Mouse (Mus musculus) stomach, adult 2 months (tissue): ENCODE data around the gene Nynrin. TPM values are rescaled to one million over a fixed set of nuclear protein-coding genes. Genes with fewer than 3 reads are reported as not detected.

Experiments used
- polyA plus RNA-seq: library from polyadenylated mRNA; depleted of rRNA; stranded (reverse); fragments of >200 nt; gene quantifications from 2 replicates; pipeline ENCODE4 v1.2.3, GENCODE M21; 2012; rRNA removed

Nynrin gene
- 1.7 and 2.3 TPM in 2 replicates for polyA plus RNA-seq

GRCm38 (mm10) chr14:55853621-55854285, at the start of gene Nynrin:
Nynrin (plus strand) TSS chr14:55854010.

GRCm38 (mm10) chr14:55822991-55823762, 30.6 kb upstream of the Nynrin start, which contains the start of gene Nfatc4:
Nfatc4 (plus strand) TSS chr14:55823144.

GRCm38 (mm10) chr14:55884166-55884565, 30.4 kb downstream of the Nynrin start, which contains the start of gene Cbln3:
Cbln3 (minus strand) TSS chr14:55884392.

GRCm38 (mm10) chr14:55884713-55885113, 30.9 kb downstream of the Nynrin start, which contains the start of gene Khnyn:
Khnyn (plus strand) TSS chr14:55884947.

GRCm38 (mm10) chr14:55899701-55900413, 46.0 kb downstream of the Nynrin start, which contains the start of gene Sdr39u1:
Sdr39u1 (minus strand) TSS chr14:55900293.

Other genes starting within 250 kb of the Nynrin start
- 4.1 and 5.4 TPM in 2 replicates for gene Rec8, start 236.0 kb upstream of the Nynrin start, polyA plus RNA-seq
- gene Ipo4, start 218.1 kb upstream of the Nynrin start, polyA plus RNA-seq: 31.9 and 34.9 TPM in 2 replicates
- gene Gm49378, start 216.1 kb upstream of the Nynrin start, polyA plus RNA-seq: 8.5 and 8.6 TPM in 2 replicates
- 55.0 and 58.0 TPM in 2 replicates for gene Tm9sf1, start 210.2 kb upstream of the Nynrin start, polyA plus RNA-seq
- gene Tssk4, start 203.8 kb upstream of the Nynrin start, polyA plus RNA-seq: 0.38 and 0.49 TPM in 2 replicates
- 6.8 and 7.4 TPM in 2 replicates for gene Mdp1, start 193.5 kb upstream of the Nynrin start, polyA plus RNA-seq
- gene Gmpr2, start 182.1 kb upstream of the Nynrin start, polyA plus RNA-seq: 3.7 and 4.7 TPM in 2 replicates
- 167 and 187 TPM in 2 replicates for gene Nedd8, start 181.9 kb upstream of the Nynrin start, polyA plus RNA-seq
- 3.1 and 4.4 TPM in 2 replicates for gene Tinf2, start 172.2 kb upstream of the Nynrin start, polyA plus RNA-seq
- gene Tgm1, start 140.1 kb upstream of the Nynrin start, polyA plus RNA-seq: 29.4 and 45.8 TPM in 2 replicates
- gene Rabggta, start 131.7 kb upstream of the Nynrin start, polyA plus RNA-seq: 24.3 and 27.3 TPM in 2 replicates
- 50.3 and 51.5 TPM in 2 replicates for gene Dhrs1, start 108.3 kb upstream of the Nynrin start, polyA plus RNA-seq
- 5.8 and 6.9 TPM in 2 replicates for gene Nop9, start 108.3 kb upstream of the Nynrin start, polyA plus RNA-seq
- 16.4 and 17.4 TPM in 2 replicates for gene Cideb, start 95.6 kb upstream of the Nynrin start, polyA plus RNA-seq
- gene Ltb4r2, start 92.6 kb upstream of the Nynrin start, polyA plus RNA-seq: 5.8 and 10.2 TPM in 2 replicates
- gene Ltb4r1, start 88.0 kb upstream of the Nynrin start, polyA plus RNA-seq: 5.6 and 10.4 TPM in 2 replicates
- gene Adcy4, start 69.9 kb upstream of the Nynrin start, polyA plus RNA-seq: 8.0 and 9.3 TPM in 2 replicates
- gene Ripk3, start 65.1 kb upstream of the Nynrin start, polyA plus RNA-seq: 16.6 and 17.9 TPM in 2 replicates
- 13.1 and 15.8 TPM in 2 replicates for gene Nfatc4, start 30.9 kb upstream of the Nynrin start, polyA plus RNA-seq
- gene Cbln3, start 30.4 kb downstream of the Nynrin start, polyA plus RNA-seq: 0.11 and 0.34 TPM in 2 replicates
- 13.9 and 14.7 TPM in 2 replicates for gene Khnyn, start 30.9 kb downstream of the Nynrin start, polyA plus RNA-seq
- gene Sdr39u1, start 46.3 kb downstream of the Nynrin start, polyA plus RNA-seq: 17.2 and 19.5 TPM in 2 replicates
- 1.3 and 3.1 TPM in 2 replicates for gene Cma1, start 90.7 kb downstream of the Nynrin start, polyA plus RNA-seq
- not detected in 2 replicates for gene Cma2, start 97.0 kb downstream of the Nynrin start, polyA plus RNA-seq
- gene Mcpt1, start 164.0 kb downstream of the Nynrin start, polyA plus RNA-seq: 16.9 and 47.6 TPM in 2 replicates
- not detected in 2 replicates for gene Mcpt9, start 176.5 kb downstream of the Nynrin start, polyA plus RNA-seq
- gene Mcpt2, start 188.0 kb downstream of the Nynrin start, polyA plus RNA-seq: 7.9 and 8.6 TPM in 2 replicates
- 1.5 and 2.9 TPM in 2 replicates for gene Mcpt4, start 208.3 kb downstream of the Nynrin start, polyA plus RNA-seq
- gene Mcpt8, start 231.3 kb downstream of the Nynrin start, polyA plus RNA-seq: not detected in 2 replicates
- not detected in 2 replicates for gene Ctsg, start 248.6 kb downstream of the Nynrin start, polyA plus RNA-seq